Mouse (Mus musculus) limb, embryonic 14.5 days (tissue): ENCODE data around the gene Vsig10l. TPM values are rescaled to one million over a fixed set of nuclear protein-coding genes. Genes with fewer than 3 reads are reported as not detected.

Source experiments
- ATAC-seq: fragments of 200-750 bp; cut with Nextera tagmentation; 2 replicates; pipeline ENCODE4 v1.8.0; 2017; ENCODE audit warnings: low read depth, moderate number of reproducible peaks, moderate TSS enrichment; ENCODE audit not compliant: low FRiP score
- DNase-seq: peaks from one replicate; pipeline ENCODE4 v3.0.0-alpha.2; 2015; ENCODE audit warnings: low spot score
- H3K27ac ChIP-seq: fragments of 300-500 bp; sonication (generic); replicated peaks from 2 replicates; pipeline ENCODE4 v1.5.1; 2014; ENCODE audit warnings: low read depth, mild to moderate bottlenecking, low read length, moderate library complexity, mixed read lengths
- H3K27me3 ChIP-seq: fragments of 300-500 bp; sonication (generic); 2 replicates; pipeline ENCODE4 v1.6.1; 2014; ENCODE audit warnings: low read length, mixed read lengths; ENCODE audit not compliant: control insufficient read depth, insufficient read depth
- H3K36me3 ChIP-seq: fragments of 300-500 bp; sonication (generic); 2 replicates; pipeline ENCODE4 v1.6.1; 2014; ENCODE audit warnings: mild to moderate bottlenecking, low read length, moderate library complexity, mixed read lengths; ENCODE audit not compliant: control insufficient read depth, insufficient read depth
- H3K4me1 ChIP-seq: fragments of 300-500 bp; sonication (generic); 2 replicates; pipeline ENCODE4 v1.6.1; 2014; ENCODE audit warnings: antibody characterized with exemption, low read length, mixed read lengths; ENCODE audit not compliant: control insufficient read depth, insufficient read depth
- H3K4me2 ChIP-seq: fragments of 300-500 bp; sonication (generic); replicated peaks from 2 replicates; pipeline ENCODE4 v1.6.1; 2014; ENCODE audit warnings: low read depth, mild to moderate bottlenecking, low read length, moderate library complexity; ENCODE audit not compliant: severe bottlenecking
- H3K4me3 ChIP-seq: fragments of 300-500 bp; sonication (generic); replicated peaks from 2 replicates; pipeline ENCODE4 v1.5.1; 2014; ENCODE audit warnings: low read length
- H3K9ac ChIP-seq: fragments of 300-500 bp; sonication (generic); 2 replicates; pipeline ENCODE4 v1.6.1; 2014; ENCODE audit warnings: mild to moderate bottlenecking, low read depth, low read length, moderate library complexity; ENCODE audit not compliant: severe bottlenecking
- H3K9me3 ChIP-seq: fragments of 300-500 bp; sonication (generic); 2 replicates; pipeline ENCODE4 v1.6.1; 2016; ENCODE audit warnings: low read length; ENCODE audit not compliant: control insufficient read depth
- POLR2A ChIP-seq: fragments of 200-500 bp; IDR thresholded peaks from 2 replicates; pipeline ENCODE4 v1.8.0; 2012; ENCODE audit warnings: inconsistent platforms, mild to moderate bottlenecking, moderate library complexity, borderline replicate concordance; ENCODE audit not compliant: insufficient read depth, insufficient read length; ENCODE audit errors: extremely low read depth
- WGBS: fragments of 180-500 bp; shearing (Covaris S2); extraction: QIAGEN DNeasy Blood & Tissue Kit; methylation state at CpG from one replicate; pipeline ENCODE4 v1.1.7; 2014; 5-methylcytosine and 5-hydroxymethylcytosine counted together
- polyA plus RNA-seq, 2 experiments: library from polyadenylated mRNA; depleted of rRNA in 1 of 2; stranded (reverse) in 1 of 2; unstranded in 1 of 2; fragments of >200 nt; fragmentation: Nextera tagmentation in 1 of 2; extraction: Ambion mirVana in 1 of 2; gene quantifications; 2 replicates each; pipeline versions ENCODE4 v1.2.1 to v1.2.3; 2012 to 2014

Gene Vsig10l
- polyA plus RNA-seq, 2 experiments = 5.0 to 6.6 TPM

DNA sequence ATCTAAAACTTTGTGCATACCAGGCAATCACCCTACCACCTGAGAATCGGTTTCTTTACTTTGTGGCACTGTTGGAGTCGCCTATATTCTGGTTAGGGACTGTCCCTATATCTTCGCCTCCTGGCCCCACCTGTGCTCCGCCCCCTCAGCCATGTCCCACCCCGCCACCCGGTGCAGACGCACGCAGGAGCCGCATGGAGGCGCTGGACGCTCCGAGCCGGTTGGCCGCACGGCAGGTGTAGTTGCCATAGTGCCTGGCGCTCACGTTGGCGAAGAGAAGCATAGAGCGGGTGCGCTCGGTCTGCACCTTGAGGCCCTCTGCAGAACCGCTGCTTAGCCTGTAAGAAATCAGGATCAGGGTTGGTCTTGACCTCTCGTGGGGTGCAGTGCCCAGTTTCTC is 12.8 kb downstream of the Vsig10l start:
- DNase-seq (no peak), ATAC-seq (no peak)
- Histone ChIP-seq H3K4me2 (no peak overlapping the region), H3K9me3 (no peaks in the 10 kb centered on the region), H3K36me3 (0 out of 2 replicates have a peak, but pooled peaks cover 4% of the 10 kb centered on the region), H3K4me3 (no peak overlapping the region), H3K4me1 (no peaks in the 10 kb centered on the region), H3K27me3 (peaks cover 28% of the 10 kb centered on the region), H3K9ac (no peak overlapping the region), H3K27ac (no peak overlapping the region)
- TF ChIP-seq POLR2A = no peak
- 8% methylated on average over 23 of the region's 23 CpGs for WGBS

DNA sequence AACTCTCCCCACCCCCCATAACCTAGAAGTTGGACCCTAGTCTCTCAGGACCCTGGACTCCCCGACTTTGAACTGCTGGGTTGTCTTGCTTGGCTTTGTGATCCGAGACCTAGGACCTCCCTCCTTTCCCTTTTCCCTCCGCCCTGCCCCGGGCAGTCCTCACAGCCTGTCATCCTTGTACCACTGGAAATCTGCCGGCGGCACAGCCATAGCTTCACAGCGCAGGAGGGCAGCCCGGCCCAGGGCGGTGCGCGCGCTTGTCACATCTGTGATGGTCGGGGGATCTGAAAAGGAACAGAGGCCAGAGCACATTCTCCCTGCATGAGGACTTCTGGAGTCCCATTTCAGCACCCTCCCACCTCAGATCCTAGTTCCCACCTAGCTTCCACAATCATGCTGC is 13.4 kb downstream of the Vsig10l start:
- Histone ChIP-seq H3K4me1 (no peaks in the 10 kb centered on the region), H3K4me2 (no peak overlapping the region), H3K27ac (no peak overlapping the region), H3K4me3 (no peak overlapping the region), H3K27me3 (peaks cover 28% of the 10 kb centered on the region), H3K9me3 (no peaks in the 10 kb centered on the region), H3K9ac (no peak overlapping the region), H3K36me3 (0 out of 2 replicates have a peak, but pooled peaks cover 4% of the 10 kb centered on the region)
- 12% methylated on average over 13 of the region's 13 CpGs for WGBS
- DNase-seq (no peak), ATAC-seq (no peak)
- no peak for TF ChIP-seq POLR2A

DNA sequence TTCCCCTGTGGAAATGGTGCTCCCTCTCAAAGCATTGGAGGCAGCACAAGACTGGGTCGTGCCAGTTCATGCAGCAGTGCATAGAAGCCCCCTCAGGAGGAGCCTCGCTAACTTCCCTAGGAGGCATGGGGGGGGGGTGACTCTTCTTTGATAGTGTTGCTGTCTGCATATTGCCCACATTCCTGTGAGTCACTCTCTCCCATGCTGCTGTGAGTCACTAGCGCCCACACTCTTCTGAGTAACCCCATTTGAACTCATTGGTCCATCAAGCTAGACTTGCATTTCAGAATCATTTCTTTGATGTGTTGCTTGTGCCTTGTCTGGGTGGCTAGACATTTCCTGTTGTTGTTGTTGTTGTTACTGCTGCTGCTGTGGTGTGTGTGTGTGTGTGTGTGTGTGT is 18.2 kb downstream of the Vsig10l start:
- TF ChIP-seq POLR2A = no peak
- no peak overlapping the region for H3K27ac ChIP-seq
- DNase-seq (no peak), ATAC-seq (no peak)
- no peaks in the 10 kb centered on the region for H3K4me1 ChIP-seq
- no peak overlapping the region for H3K4me2 ChIP-seq
- no peak overlapping the region for H3K9ac ChIP-seq
- WGBS = 84% methylated on average over 3 of the region's 3 CpGs
- H3K27me3 ChIP-seq = peaks cover 20% of the 10 kb centered on the region
- H3K36me3 ChIP-seq = 0 out of 2 replicates have a peak, but pooled peaks cover 4% of the 10 kb centered on the region
- no peaks in the 10 kb centered on the region for H3K9me3 ChIP-seq
- H3K4me3 ChIP-seq = no peak overlapping the region

DNA sequence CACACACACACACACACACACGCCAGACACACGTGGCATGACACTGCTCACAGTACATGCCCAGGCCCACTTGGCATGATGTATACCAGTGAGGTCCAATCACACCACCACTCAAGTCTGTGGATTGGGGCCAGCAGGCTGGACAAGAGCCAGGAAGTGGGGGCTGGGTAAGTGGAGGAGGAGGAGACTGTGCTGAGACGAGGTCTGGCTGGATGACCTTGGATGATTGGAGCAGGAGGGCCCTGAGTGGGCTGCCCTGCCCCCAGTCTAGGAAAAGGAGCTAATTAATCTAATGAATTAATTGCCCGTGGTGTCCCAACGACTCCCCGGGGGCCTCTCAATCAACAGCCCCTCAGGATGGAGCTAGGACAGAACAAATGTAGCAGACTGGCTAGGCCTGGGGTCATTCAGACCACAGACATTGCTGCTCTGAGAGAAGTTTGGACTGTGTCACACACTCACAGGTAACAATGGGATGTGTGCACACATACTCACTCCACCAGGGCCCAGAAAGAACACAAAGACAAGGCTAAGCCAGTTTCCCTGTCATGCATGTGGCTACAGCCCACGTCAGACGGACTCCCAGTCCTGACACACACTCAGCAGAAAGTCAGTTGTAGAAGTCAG is 19.3 kb downstream of the Vsig10l start:
- H3K27me3 ChIP-seq = peaks cover 10% of the 10 kb centered on the region; the same call in 1 of the 2 replicates
- no peak overlapping the region for H3K4me3 ChIP-seq
- no peak for TF ChIP-seq POLR2A
- H3K4me1 ChIP-seq = no peaks in the 10 kb centered on the region
- H3K27ac ChIP-seq = no peak overlapping the region
- DNase-seq (no peak), ATAC-seq (no peak)
- H3K9ac ChIP-seq = no peak overlapping the region
- 61% methylated on average over 8 of the region's 8 CpGs for WGBS
- no peak overlapping the region for H3K4me2 ChIP-seq
- no peaks in the 10 kb centered on the region for H3K9me3 ChIP-seq
- H3K36me3 ChIP-seq = 0 out of 2 replicates have a peak, but pooled peaks cover 4% of the 10 kb centered on the region

DNA sequence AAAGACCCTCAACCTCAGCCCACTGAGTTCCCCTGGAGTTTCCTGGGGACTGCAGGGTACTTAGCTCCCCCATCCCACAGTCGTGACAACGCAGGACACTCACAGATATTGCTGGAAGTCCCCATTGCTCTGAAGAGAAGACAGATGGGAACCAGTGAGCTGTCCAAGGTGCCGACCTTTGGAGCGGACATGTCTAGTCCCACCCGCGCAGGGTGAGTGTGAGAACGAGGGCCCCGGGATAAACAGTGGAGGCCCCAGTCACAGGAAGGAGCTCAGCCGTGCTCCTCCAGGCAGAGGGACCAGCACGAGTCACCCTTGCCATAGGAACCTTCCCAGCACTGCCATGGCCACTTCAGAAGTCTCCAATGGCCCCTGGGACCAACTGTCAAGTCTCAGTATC is 20.3 kb downstream of the Vsig10l start:
- H3K27me3 ChIP-seq = 0 out of 2 replicates have a peak, but pooled peaks cover under 1% of the 10 kb centered on the region
- no peak overlapping the region for H3K4me2 ChIP-seq
- DNase-seq = peak; percentile 33
- no peaks in the 10 kb centered on the region for H3K9me3 ChIP-seq
- WGBS = 9% methylated on average over 10 of the region's 10 CpGs
- H3K9ac ChIP-seq = no peak overlapping the region
- no peak for TF ChIP-seq POLR2A
- no peaks in the 10 kb centered on the region for H3K4me1 ChIP-seq
- no peak overlapping the region for H3K27ac ChIP-seq
- ATAC-seq = no peak
- 0 out of 2 replicates have a peak, but pooled peaks cover 4% of the 10 kb centered on the region for H3K36me3 ChIP-seq
- no peak overlapping the region for H3K4me3 ChIP-seq
